Mouse (Mus musculus) kidney, embryonic 14.5 days (tissue): Measurements from ENCODE around the gene Poldip3. TPM values are rescaled to one million over a fixed set of nuclear protein-coding genes. Genes with fewer than 3 reads are reported as not detected.

Source experiments
- ATAC-seq: fragments of 200-750 bp; cut with Nextera tagmentation; 2 replicates; pipeline ENCODE4 v1.8.0; 2017; ENCODE audit warnings: moderate number of reproducible peaks, mild to moderate bottlenecking, moderate TSS enrichment, moderate library complexity; ENCODE audit not compliant: low FRiP score, low TSS enrichment
- H3K27ac ChIP-seq: fragments of 300-500 bp; sonication (generic); 2 replicates; pipeline ENCODE4 v1.5.1; 2014; ENCODE audit warnings: low read depth, mild to moderate bottlenecking, low read length, moderate library complexity, mixed read lengths
- H3K27me3 ChIP-seq: fragments of 300-500 bp; sonication (generic); 2 replicates; pipeline ENCODE4 v1.6.1; 2014; ENCODE audit warnings: mild to moderate bottlenecking, low read length; ENCODE audit not compliant: control insufficient read depth, insufficient read depth
- H3K36me3 ChIP-seq: fragments of 300-500 bp; sonication (generic); 2 replicates; pipeline ENCODE4 v1.6.1; 2014; ENCODE audit warnings: low read length, mixed read lengths; ENCODE audit not compliant: control insufficient read depth, insufficient read depth
- H3K4me1 ChIP-seq: fragments of 300-500 bp; sonication (generic); 2 replicates; pipeline ENCODE4 v1.6.1; 2014; ENCODE audit warnings: low read length, mixed read lengths; ENCODE audit not compliant: control insufficient read depth, insufficient read depth
- H3K4me2 ChIP-seq: fragments of 300-500 bp; sonication (generic); replicated peaks from 2 replicates; pipeline ENCODE4 v1.6.1; 2014; ENCODE audit warnings: low read depth, mild to moderate bottlenecking, low read length
- H3K4me3 ChIP-seq: fragments of 300-500 bp; sonication (generic); 2 replicates; pipeline ENCODE4 v1.5.1; 2014; ENCODE audit warnings: mild to moderate bottlenecking, low read length
- H3K9ac ChIP-seq: fragments of 300-500 bp; sonication (generic); 2 replicates; pipeline ENCODE4 v1.6.1; 2014; ENCODE audit warnings: low read depth, mild to moderate bottlenecking, low read length, moderate library complexity
- H3K9me3 ChIP-seq: fragments of 300-500 bp; sonication (generic); 2 replicates; pipeline ENCODE4 v1.6.1; 2016; ENCODE audit warnings: low read length; ENCODE audit not compliant: control insufficient read depth
- WGBS: fragments of 180-500 bp; shearing (Covaris S2); extraction: QIAGEN DNeasy Blood & Tissue Kit; methylation state at CpG from one replicate; pipeline ENCODE4 v1.1.7; 2014; 5-methylcytosine and 5-hydroxymethylcytosine counted together
- polyA plus RNA-seq: library from polyadenylated mRNA; unstranded; fragments of >200 nt; fragmentation: Nextera tagmentation; extraction: Ambion mirVana; gene quantifications from 2 replicates; pipeline ENCODE4 v1.2.1, GENCODE M21; 2014

Poldip3 gene
- polyA plus RNA-seq, 1 experiment from 2014 or later = 173 TPM

GRCm38 (mm10) chr15:83158587-83159160 lies 9.5 kb upstream of the Poldip3 start:
- no peaks in the 10 kb centered on the region for H3K4me1 ChIP-seq
- H3K9me3 ChIP-seq = no peaks in the 10 kb centered on the region
- WGBS = 96% methylated on average over 7 of the region's 7 CpGs
- H3K36me3 ChIP-seq = peaks cover 52% of the 10 kb centered on the region
- H3K9ac ChIP-seq = no peak overlapping the region
- H3K27ac ChIP-seq = no peak overlapping the region
- no peak overlapping the region for H3K4me3 ChIP-seq
- H3K4me2 ChIP-seq = no peak overlapping the region
- no peaks in the 10 kb centered on the region for H3K27me3 ChIP-seq
- no peak for ATAC-seq

DNA sequence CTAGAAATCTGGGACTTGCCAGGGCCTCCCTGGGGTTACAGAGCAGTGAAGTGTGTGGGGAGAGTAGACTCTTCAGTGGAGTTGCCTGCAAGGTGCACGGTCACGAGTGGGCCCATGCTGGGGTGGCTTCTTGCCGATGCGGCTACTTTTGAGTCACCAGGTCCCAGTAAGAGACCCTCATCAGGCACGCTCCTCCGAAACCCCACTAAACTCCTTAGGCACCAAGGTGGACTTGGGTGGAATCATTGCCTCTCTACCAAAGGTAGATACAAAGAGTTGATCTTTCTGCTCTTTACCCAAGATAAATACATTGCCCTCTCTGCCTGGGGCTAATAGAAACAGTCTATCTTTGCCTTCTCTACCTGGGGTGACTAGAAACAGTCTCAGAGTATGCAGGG lies 8.5 kb upstream of the Poldip3 start:
- Histone ChIP-seq H3K27me3 (no peaks in the 10 kb centered on the region), H3K36me3 (peaks cover 51% of the 10 kb centered on the region), H3K9ac (no peak overlapping the region), H3K4me1 (no peaks in the 10 kb centered on the region), H3K4me3 (no peak overlapping the region), H3K9me3 (no peaks in the 10 kb centered on the region), H3K27ac (no peak overlapping the region), H3K4me2 (no peak overlapping the region)
- WGBS = 97% methylated on average over 6 of the region's 6 CpGs
- ATAC-seq = no peak

- Histone ChIP-seq H3K4me3 (no peak overlapping the region), H3K9me3 (no peaks in the 10 kb centered on the region), H3K36me3 (peaks cover 45% of the 10 kb centered on the region), H3K4me2 (no peak overlapping the region), H3K9ac (no peak overlapping the region), H3K27me3 (no peaks in the 10 kb centered on the region), H3K27ac (no peak overlapping the region), H3K4me1 (no peaks in the 10 kb centered on the region)
- no peak for ATAC-seq
- 75% methylated on average over 11 of the region's 11 CpGs for WGBS
These were observed 7.9 kb upstream of the Poldip3 start for GRCm38 (mm10) chr15:83156929-83157666.

DNA sequence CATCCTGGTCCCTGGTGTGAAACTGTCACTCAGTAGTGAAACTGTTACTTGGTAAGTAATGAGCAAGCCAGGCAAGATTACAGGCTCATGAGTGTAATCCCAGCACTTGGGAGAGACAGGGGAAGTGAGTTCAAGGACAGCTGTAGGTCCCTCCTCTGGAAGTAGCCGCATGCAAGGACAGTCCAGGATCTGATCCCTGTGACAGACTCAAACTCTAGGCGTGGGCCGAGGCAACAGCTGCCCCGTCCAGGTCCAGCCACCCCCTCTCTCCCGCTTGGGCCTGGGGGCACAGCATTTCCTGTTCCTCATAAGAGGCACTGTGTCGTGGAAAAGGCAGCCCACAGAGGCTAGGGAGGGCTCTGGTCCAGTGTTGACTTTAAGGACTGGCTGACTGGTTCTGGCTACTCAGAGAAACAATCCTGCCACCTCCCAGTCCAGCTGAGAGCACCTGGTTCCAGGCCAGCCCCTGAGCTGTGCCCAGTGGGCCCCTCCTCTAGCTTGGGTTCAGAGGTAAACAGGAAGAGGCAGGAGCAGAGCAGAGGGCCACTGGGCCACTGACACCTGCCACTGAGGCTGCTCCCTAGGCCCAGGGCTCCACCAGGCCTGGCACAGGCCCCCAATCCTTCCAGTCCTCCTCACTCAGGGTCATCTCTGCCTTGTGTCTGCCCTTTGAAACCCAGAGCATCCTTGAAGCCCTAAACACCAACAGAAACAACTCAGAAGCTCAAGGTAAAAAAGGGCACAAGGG lies 6.7 kb upstream of the Poldip3 start:
- Histone ChIP-seq H3K27ac (no peak overlapping the region), H3K4me3 (no peak overlapping the region), H3K27me3 (no peaks in the 10 kb centered on the region), H3K4me2 (no peak overlapping the region), H3K9me3 (no peaks in the 10 kb centered on the region), H3K36me3 (peaks cover 37% of the 10 kb centered on the region), H3K4me1 (no peaks in the 10 kb centered on the region), H3K9ac (0 out of 2 replicates have a peak overlapping the region, but pooled peaks have one; percentile 4)
- no peak for ATAC-seq
- WGBS = 75% methylated on average over 6 of the region's 6 CpGs

GRCm38 (mm10) chr15:83154309-83154708 lies 5.1 kb upstream of the Poldip3 start:
- no peak for ATAC-seq
- H3K36me3 ChIP-seq = peaks cover 24% of the 10 kb centered on the region
- H3K9ac ChIP-seq = no peak overlapping the region

DNA sequence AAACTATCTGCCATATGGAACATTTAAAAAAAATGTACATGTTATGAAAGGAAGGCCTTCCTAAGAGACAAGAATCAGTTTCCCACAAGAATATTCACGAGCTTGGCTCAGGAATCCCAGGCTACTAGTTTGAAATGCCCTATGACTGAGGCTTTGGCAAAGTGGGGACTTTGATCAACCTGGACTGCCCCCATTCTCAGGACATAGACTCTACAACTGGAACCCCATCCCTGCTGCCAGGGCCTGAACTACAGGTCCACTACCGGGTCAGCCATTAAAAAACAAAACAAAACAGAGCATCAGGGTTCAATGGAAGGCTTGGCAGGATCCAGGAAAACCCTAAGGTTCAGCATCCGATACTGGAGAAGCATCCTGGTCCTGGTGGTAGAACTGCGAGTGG lies 1.5 kb upstream of the Poldip3 start:
- H3K27ac ChIP-seq = no peak overlapping the region
- 89% methylated on average over 4 of the region's 4 CpGs for WGBS

More at GRCm38 (mm10) chr15:83154309-83154708, 5.1 kb upstream of the Poldip3 start:
- Histone ChIP-seq H3K4me1 (no peaks in the 10 kb centered on the region), H3K27ac (no peak overlapping the region), H3K4me2 (no peak overlapping the region), H3K27me3 (no peaks in the 10 kb centered on the region), H3K9me3 (no peaks in the 10 kb centered on the region), H3K4me3 (no peak overlapping the region)
- WGBS = 97% methylated on average over 7 of the region's 7 CpGs

DNA sequence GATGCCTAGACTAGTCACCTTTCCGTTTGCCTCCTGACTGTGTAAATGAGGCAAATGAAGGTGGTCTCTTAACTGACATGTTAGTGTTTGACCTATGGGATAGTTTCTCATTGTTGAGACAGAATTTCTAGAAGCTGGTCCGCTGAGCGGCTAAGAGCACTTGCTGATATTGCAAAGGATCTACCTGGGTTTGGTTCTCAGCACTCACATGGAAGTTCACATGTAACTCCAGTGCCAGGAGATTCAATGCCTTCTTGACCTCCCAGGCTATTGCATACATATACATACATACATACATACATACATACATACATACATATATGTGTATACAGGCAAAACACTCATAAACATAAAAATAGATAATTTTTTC lies 874 bp upstream of the Poldip3 start:
- H3K9me3 ChIP-seq = no peaks in the 10 kb centered on the region
- WGBS = 25% methylated on average over 3 of the region's 3 CpGs
- peak overlapping the region; percentile 17; the same call in 1 of the 2 replicates for H3K4me3 ChIP-seq
- 0 out of 2 replicates have a peak overlapping the region, but pooled peaks have one; percentile 94 for H3K9ac ChIP-seq
- no peaks in the 10 kb centered on the region for H3K27me3 ChIP-seq
- peak overlapping the region; percentile 97 for H3K27ac ChIP-seq
- ATAC-seq = no peak
- peaks cover 5% of the 10 kb centered on the region; the same call in 1 of the 2 replicates for H3K4me1 ChIP-seq
- H3K36me3 ChIP-seq = peaks cover 27% of the 10 kb centered on the region
- H3K4me2 ChIP-seq = peak overlapping the region; percentile 31

More for the DNA sequence above, 1.5 kb upstream of the Poldip3 start:
- H3K36me3 ChIP-seq = peaks cover 25% of the 10 kb centered on the region
- H3K9me3 ChIP-seq = no peaks in the 10 kb centered on the region
- no peak for ATAC-seq
- H3K4me3 ChIP-seq = no peak overlapping the region
- H3K4me2 ChIP-seq = no peak overlapping the region
- no peak overlapping the region for H3K9ac ChIP-seq
- no peaks in the 10 kb centered on the region for H3K27me3 ChIP-seq
- peaks cover 5% of the 10 kb centered on the region; the same call in 1 of the 2 replicates for H3K4me1 ChIP-seq

GRCm38 (mm10) chr15:83148801-83149195 lies 386 bp downstream of the Poldip3 start:
- Histone ChIP-seq H3K27me3 (no peaks in the 10 kb centered on the region), H3K36me3 (peaks cover 32% of the 10 kb centered on the region), H3K4me3 (peak overlapping the region; percentile 67), H3K4me2 (peak overlapping the region; percentile 72), H3K9ac (peak overlapping the region; percentile 94), H3K4me1 (peaks cover 5% of the 10 kb centered on the region; the same call in 1 of the 2 replicates), H3K9me3 (no peaks in the 10 kb centered on the region), H3K27ac (peak overlapping the region; percentile 97)
- WGBS = under 1% methylated on average over 31 of the region's 41 CpGs
- ATAC-seq = peak; percentile 84
